Mouse (Mus musculus) fat pad, adult 2 months (tissue): ENCODE data around the gene Rxfp2.

ENCODE experiments used
- DNase-seq: peaks from one replicate; pipeline ENCODE4 v3.0.0-alpha.2; 2011; ENCODE audit warnings: low read depth, low spot score; ENCODE audit errors: extremely low read depth

The Rxfp2 gene

DNA sequence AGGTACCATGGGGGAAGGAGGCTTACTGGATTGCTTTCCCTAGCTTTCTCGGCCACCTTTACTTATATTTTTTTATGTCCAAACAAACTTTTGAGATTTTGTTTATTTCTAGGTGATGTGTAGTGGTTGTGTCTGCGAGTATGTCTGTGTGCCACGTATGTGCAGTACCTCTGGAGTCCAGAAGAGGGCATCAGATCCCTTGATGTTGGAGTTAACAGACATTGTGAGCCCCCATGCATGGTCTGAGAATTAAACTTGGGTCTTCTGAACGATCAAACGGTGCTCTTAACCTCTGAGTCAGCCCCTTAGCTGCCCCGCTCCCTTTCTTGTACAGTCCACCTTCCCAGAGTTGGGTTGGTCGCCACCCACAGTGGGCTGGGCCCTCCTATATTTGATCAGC, 95.5 kb downstream of the Rxfp2 start:
- no peak for DNase-seq

DNA sequence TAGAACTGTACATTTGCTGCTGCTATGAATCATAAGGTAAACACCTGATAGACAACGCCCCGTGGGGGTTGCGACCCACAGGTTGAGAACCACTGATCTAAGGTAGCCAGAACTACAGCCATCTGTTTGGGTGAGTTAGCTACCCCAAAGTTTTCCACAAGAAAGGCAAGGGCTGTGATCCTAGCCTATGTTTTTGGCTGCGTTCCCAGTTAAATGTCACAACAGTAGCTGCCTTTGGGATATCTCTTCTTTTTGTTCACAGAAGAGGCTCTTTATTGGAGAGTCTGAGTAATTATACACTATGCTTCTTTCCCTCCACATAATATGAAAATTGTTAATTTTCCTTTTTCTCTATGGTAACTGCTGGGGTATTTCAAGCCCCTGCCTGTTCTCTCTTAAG, 96.3 kb downstream of the Rxfp2 start:
- no peak for DNase-seq

DNA sequence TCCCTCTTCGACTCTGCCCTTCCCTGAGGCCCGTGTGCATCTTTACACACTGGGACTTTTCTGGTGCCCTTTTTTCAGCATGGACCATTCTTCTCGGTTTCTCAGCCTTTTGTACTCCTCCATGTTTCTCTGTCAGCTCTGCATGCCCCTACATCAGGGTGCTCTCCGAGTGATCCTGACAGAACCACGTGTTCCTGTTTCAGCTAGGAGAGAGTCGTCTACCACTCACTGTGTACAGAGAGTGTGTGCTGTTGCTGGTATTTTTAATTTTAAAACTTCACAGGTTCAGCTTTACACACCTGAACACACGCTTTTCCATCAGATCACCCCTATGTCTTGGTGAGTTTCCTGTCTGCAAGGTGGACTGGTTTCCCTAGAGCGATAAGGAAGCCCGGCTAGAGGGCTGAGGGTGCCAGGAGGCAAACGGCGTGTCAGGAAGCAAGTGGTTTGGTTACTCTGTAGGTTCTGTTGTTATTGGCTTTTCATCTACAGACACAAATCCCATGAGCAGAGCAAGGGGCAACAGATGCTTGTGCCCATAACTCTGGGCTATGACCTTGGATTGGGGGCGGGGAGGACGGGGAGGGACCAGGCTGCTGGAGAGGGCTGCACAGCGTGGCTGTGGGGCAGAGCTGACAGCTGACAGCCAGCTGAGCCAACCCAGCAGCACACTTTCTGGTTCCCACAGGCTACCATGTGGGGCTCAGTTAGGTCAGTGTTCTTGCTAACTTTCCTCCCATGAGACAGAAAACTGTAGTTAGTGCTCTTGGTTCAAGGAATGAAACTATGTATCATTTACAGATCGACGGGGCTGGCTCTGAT, 97.0 kb downstream of the Rxfp2 start:
- DNase-seq: no peak

DNA sequence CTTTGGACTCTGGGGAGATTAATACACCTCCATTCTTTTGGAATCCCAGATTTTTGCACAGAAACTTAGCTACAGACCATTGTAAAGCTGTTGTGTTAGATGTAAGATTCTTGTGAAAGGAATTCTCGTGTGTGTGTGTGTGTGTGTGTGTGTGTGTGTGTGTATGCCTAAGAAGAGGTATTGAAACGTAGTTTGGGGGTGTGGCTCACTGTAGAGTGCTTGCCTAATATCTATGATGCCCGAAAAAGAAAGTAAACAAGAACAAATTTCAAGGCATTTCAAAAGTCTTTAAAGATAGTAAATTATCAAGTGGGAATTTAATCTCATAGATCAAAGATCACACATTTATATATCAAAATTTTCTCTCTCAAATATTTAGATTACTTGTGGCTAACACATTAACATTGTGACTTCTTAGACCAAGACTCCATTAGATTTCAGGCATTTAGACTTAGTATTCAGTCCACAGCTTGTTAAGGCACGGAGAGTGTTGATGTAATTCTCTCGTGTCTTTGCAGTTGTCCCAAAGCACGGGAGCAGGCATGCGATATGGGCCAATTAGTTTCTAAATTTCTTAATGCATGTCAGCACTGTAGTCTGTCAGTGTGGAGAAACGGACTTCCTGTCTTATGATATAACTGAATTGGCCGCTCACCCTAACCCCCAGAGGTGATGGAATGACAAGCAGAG, 97.9 kb downstream of the Rxfp2 start:
- no peak for DNase-seq

DNA sequence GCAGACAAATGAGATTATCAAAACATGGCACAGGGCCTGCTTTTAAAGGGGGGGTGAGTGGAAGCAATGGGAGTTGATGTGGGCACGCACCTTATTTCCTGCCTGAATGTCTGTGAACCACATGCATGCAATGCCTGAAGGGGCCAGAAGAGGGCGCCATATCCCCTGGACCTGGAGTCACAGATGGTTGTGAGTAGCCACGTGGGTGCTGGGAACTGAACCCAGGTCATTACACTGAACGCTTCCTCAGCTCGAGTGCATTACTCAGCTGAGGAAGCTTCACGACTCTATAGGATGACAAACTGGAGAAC, 98.4 kb downstream of the Rxfp2 start:
- DNase-seq: no peak

DNA sequence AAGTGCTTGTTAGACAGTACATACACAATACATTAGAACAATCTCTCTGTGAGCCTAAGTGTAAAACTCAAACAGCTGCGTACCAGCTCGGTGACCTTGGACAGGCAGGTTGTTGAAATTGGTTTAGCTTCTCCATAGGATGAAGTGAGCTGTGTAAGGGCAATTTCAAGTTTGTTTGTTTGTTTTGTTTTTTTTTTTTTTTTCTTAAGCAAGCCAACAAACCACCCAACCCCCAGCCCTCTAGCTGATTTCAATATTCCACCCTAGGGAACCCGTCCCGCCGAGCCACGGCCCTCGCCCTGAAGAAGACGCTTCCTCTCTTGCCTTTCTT, 99.6 kb downstream of the Rxfp2 start:
- DNase-seq: no peak

DNA sequence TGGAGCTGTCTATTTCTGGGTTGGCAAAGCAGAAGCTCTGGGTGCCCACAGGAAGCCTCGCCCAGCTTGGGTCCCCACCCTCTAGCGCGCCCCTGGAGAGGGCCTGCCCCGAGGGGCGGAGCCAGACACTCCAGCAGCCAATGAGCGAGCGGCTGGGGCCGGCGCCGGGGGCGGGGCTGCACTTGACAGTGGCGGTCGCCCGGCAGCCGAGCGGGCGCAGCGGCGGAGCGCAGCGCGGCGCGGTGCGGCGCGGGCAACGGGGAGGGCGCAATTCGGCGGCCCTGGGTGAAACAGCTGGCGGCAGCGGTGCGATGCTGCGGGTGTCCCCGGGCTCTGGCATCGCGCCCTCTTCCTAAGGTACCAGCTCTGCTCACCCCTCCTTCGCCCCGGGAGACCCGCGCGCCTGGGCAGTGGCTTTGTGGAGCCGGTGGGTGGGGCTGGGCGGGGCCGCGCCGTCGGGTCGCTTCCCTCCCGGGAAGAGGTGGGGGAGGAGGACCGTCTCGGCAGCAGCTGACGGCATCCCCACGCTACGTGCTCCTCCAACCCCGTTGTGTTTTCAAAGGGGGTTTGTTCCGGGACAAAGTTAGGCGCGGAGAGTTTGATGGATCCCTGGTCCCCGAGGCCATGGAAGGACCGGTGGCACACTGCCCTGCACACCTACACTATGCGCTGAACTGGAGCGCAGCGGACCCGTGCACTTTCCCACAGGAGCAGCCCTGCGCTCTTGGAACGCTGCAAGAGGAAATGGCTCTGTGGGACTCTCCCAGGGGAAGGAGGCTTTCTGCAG, 100.2 kb downstream of the Rxfp2 start, which contains the start of gene Fry:
Gene Fry (plus strand): TSS at position 191 of the 787 bp plus-strand sequence.
- DNase-seq: peak; percentile 4

DNA sequence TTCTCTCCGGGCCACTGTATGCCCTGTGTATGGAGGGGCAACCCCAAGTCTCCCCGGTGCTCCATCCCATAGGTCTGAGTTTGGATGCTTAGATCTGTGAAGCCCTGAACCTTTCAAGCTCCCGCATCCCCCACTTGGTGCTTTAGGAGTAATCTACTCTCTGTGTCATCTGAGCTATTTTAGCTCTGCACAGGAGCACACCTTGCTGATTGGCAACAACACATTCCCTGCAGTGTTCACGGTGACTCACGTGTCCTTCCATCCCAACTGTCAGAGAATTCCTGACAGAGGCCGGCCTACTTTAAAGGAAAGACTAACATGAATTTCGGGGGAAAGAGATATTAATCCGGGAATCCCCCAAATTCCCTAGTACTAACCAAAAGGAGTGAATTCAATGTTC, 102.2 kb downstream of the Rxfp2 start:
- DNase-seq: no peak

DNA sequence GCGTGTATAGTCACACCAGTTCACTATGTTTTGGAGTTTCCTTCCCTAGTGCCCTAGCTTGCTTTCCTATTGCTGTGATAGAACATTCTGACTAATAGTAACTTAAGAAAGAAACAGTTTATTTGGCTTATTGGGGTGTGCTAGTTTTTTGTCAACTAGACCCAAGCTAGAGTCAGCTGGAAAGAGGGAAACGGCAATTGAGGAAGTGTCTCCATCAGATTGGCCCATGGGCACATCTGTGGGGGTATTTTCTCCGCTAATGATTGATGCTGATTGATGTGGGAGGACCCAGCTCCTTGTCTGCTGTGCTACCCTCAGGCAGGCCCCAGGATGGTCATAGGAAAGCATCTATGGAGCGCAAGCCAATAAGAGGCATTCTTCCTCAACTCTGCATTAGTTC, 103.6 kb downstream of the Rxfp2 start:
- no peak for DNase-seq

DNA sequence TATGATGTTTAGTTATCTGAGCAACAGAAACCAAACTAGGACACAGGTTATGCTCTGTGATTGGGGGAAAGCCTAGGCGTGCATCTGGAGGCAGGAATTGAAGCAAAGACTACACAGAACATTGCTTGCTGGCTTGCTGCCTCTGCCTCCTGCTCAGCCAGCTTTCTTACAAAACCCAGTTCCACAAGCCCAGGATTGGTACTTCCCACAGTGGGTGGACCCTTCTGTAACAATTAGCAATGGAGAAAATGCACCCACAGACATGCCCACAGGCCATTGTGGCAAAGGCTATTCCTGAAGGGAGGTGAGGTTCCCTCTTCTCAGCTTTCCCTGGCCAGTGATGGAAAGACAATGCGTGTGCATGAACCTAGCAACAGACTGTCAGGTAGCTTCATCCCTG, 104.1 kb downstream of the Rxfp2 start:
- DNase-seq: no peak

DNA sequence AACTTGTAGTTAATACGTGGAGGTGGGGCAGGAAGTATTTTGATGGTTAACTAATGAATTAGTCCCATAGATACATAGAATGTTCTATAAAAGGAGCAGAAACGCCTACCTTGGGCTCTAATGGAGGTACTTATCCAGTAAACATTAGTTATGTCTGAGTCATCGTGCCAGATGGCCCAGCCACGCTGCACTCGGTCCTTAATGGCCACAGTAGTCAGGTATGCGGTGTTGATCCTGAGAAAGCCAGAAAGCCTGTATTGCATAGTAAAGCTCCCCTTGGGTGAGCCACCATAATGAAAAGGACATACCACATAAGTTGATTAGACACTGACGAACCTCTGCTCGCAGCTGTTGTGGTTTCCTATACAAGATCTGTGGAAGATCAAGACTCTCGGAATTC, 107.4 kb downstream of the Rxfp2 start:
- DNase-seq: no peak

DNA sequence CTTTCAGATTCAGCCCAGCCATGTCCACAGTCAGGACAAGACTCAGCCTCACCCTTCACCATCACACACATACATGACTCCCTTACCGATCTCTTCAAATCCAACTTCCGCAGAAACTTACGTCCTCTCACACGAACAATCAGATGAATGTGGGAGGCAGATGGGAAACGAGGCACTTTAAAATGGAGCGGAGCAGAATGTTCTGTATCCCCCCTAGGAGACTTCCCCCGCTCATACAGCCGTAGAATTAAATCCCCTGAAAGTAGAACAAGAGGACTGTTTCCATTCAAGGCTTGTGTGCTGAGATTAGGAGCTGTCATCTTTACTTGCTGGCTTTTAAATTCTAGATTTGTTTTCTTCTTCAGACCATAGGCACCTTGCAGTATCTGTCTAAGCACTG, 110.0 kb downstream of the Rxfp2 start:
- no peak for DNase-seq

DNA sequence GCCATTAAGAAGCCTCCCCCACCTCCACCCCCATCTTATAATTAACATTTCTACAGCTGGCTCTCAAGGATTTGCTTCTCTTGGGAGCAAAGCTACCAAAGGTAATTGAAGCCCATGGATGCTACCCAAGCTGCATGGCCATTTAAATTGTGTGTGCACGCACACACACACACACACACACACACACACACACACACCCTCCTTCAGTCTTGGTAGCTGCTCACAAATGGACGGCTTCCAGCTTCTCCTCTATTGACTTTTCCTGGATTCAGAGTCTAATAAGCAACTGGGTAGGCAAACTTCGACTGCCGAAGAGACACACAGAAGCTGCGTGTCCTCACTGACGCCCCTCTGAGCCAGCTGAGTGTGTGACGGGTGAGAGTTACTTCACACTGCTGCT, 111.7 kb downstream of the Rxfp2 start:
- DNase-seq: no peak

DNA sequence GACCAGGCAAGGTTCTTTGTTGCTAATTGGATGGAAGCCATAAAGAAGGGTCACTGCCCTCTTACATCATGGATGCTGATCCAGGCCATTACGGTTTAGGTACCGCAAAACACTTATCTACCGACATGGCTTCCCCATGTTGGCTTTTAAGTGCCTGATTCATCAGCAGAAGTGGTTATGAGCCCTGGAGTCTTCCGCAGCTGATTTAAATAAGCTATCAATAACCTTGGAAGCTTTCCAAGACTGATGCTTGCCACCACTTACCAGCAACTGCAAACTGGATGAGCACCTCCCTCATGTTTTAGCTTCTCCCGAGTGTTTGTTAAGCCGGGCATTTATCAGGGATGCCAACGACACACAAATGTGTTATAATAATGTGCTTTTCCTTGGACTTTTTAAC, 112.7 kb downstream of the Rxfp2 start:
- no peak for DNase-seq
